Mouse (Mus musculus) T-helper 1 cell (primary cell): ENCODE results near the gene Ghr.

Experiments used
- in situ Hi-C: fragments of 300-600 bp; cut with MboI, MseI; formaldehyde crosslinking; loops from one replicate; pipeline ENCODE4 v1.15.1; 2025; ENCODE audit warnings: high pct_unique_total_duplicates

The Ghr gene

GRCm38 (mm10) chr15:3295986-3296385 is 287.3 kb downstream of the Ghr start:
- in situ Hi-C loops = no loop called here

- in situ Hi-C loops = no loop called here
Measured at GRCm38 (mm10) chr15:3293477-3293876, 289.8 kb downstream of the Ghr start.

DNA sequence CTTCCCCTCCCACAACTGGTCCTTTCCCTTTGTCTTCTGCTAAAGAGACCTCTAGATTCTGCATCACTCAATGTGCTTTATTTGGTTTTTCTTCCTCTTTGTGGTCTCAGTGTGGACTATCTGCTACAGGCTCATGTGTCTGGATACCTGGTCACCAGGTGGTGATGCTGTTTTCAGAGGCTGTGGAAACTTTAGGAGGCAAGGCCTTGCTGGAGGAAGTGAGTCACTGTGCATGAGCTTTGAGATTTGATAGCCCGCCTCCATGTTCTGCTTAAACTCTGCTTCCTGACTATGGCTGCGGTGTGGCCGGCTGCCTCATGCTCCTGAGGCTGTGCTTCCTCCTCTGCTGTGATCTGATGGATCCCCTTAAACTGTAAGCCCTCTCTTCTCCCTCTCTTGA is 292.9 kb downstream of the Ghr start:
- in situ Hi-C loops = no loop called here

GRCm38 (mm10) chr15:3286032-3286431 is 297.3 kb downstream of the Ghr start:
- in situ Hi-C loops = no loop called here

DNA sequence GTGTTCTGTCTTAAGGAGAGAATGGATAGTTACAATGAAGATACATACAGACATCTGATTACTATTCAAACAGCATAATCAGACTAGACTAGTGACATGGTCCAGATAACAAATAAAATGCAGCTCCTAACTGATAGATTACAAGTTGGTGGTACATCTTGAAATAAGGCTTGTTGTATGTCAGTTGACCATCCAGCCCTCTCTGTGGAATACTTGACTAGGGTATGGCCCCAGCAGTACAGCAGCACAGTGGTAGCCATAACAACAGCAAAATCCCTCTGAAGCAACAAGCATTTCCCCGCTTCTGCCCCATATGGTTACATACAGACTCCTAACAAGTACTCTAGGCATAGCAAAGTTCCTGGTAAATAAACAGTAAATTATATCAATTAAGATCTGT is 301.6 kb downstream of the Ghr start:
- in situ Hi-C loops = no loop called here

- in situ Hi-C loops = no loop called here
Measured at GRCm38 (mm10) chr15:3281216-3281615, 302.1 kb downstream of the Ghr start.

- in situ Hi-C loops = no loop called here
Measured at GRCm38 (mm10) chr15:3279242-3279641, 304.1 kb downstream of the Ghr start.

GRCm38 (mm10) chr15:3277391-3277790 is 305.9 kb downstream of the Ghr start:
- in situ Hi-C loops = no loop called here

GRCm38 (mm10) chr15:3273191-3273590 is 310.1 kb downstream of the Ghr start:
- in situ Hi-C loops = no loop called here

DNA sequence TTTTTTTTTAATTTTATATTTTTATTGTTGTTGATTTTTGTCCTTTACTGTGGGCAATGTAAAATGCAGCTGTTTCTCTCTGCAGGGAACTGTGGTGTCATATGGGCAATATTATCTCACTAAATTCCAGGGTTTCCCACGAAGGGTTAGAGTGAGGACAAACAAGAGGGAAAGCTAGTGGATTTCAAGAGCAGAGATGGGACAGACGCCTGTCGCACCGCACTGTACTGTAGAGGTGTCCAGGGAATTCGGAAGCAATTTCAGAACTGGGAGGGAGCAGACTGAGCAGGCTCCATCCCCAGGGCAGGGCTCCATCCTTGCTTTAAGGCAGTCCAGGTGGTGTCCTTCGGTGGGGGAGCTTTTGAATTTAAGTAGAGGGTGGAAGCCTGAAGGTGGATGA is 312.1 kb downstream of the Ghr start:
- in situ Hi-C loops = no loop called here

- in situ Hi-C loops = no loop called here
Measured at GRCm38 (mm10) chr15:3270646-3271077, 312.6 kb downstream of the Ghr start.

GRCm38 (mm10) chr15:3269996-3270645 is 313.2 kb downstream of the Ghr start:
- in situ Hi-C loops = no loop called here

- in situ Hi-C loops = no loop called here
Measured at GRCm38 (mm10) chr15:3269496-3269895, 313.8 kb downstream of the Ghr start.

GRCm38 (mm10) chr15:3268247-3268646 is 315.0 kb downstream of the Ghr start, which contains the start of gene Selenop:
Selenop (plus strand) TSS chr15:3268547.
- in situ Hi-C loops = no loop called here
